Mouse (Mus musculus): ENCODE results near the gene Prkcz. TPM values are rescaled to one million over a fixed set of nuclear protein-coding genes. Genes with fewer than 3 reads are reported as not detected.

Prkcz gene
- polyA plus RNA-seq, 1 experiment from 2014 or later = 9.9 TPM

DNA sequence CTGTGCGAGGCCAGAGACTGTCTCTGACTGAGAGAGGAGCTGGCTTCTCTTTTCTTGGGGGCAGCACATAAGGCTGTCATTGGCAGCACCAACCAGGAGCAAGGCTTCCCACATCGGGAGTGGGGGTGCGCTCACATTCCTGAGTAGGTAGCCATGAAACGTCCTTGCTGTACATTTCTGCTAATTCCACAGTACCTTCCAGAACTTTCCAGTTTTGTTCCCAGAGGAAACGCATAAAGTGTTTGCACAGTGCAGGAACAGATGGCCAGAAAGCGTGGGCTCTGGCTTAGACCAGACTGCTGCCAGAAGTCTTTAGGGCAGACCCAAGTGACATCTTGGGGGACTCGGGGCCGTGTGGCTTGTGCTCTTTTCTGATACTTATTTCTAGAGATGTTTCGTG, 77.6 kb downstream of the Prkcz start:
- DNase-seq (ENCODE audit: low spot score) = no peak

- no peak for DNase-seq (ENCODE audit: low spot score)
Observed at GRCm38 (mm10) chr4:155283001-155283503, 78.1 kb downstream of the Prkcz start.

GRCm38 (mm10) chr4:155282231-155282630, 78.9 kb downstream of the Prkcz start:
- no peak for DNase-seq (ENCODE audit: low spot score)

GRCm38 (mm10) chr4:155281652-155282051, 79.5 kb downstream of the Prkcz start:
- no peak for DNase-seq (ENCODE audit: low spot score)

DNA sequence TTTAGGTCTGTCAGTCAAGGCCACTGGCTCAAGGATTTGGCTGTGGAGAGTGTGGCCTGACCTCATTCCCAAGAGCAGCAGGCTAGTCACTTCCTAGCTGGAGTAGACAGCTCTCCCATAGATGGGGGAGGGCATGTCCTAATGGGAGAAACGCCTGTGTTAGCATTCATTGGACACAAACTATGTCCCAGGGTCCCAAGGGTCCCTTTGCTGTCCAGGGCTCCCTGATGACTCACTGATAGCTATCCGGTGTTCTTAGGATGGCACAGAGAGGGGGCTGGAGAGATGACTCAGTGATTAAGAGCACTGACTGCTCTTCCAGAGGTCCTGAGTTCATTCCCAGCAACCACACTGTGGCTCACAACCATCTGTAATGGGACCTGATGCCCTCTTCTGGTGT, 79.9 kb downstream of the Prkcz start:
- DNase-seq (ENCODE audit: low spot score) = no peak

DNA sequence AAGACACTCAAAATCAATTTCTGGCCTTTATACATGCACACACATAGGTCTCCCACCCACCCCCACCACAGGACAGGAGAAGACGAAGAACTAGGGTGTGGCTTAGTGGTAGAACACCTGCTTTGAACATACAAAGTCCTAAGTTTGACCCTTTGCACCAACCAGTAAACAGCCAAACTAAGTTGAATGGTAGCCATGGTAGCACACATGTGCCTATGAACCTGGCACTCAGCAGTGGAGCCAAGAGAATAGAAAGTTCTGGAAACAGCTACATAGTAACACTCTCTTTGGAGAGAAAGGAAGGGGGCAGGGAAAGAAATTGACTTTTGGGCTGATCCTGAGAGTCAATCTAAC, 80.4 kb downstream of the Prkcz start:
- DNase-seq (ENCODE audit: low spot score) = no peak

DNA sequence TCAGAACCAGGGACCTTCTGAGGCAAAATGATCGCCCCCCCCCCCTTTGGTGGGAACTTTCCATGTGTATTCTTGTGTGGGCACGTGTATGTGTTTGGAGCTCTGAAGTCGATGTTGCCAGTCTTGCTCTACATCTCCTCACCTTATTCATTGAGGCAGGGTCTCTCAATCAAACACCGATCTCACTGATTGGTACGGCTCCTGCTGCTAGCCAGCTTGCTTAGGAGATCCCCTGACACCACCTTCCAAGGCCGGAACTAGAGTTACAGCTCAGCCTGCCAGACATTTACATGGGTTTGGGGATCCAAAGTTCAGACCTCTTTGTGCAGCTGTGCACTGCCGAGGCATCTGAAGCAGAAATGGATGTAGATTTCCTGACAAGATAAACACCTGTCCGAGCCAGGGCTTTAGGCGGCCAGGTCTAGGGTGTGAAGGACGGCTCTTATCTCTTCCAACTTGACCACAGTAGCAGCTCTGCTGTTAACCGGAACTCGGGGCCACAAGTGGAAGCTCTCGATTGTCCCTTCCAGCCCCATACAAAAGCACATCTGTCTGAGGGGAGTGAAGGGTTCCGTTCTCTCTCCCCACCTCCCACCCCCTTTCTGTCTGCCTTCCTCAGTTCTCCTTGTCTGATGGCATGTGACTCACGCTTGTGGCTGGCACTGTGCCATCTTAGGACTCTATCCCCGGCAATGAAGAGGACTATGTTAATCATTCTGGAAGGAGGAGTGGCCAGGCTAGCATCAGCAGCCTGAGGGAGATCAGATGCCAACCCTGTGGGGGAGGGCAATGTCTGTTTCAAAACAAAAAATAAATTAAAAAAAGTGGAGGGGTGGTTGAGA, 81.0 kb downstream of the Prkcz start:
- DNase-seq (ENCODE audit: low spot score) = no peak

DNA sequence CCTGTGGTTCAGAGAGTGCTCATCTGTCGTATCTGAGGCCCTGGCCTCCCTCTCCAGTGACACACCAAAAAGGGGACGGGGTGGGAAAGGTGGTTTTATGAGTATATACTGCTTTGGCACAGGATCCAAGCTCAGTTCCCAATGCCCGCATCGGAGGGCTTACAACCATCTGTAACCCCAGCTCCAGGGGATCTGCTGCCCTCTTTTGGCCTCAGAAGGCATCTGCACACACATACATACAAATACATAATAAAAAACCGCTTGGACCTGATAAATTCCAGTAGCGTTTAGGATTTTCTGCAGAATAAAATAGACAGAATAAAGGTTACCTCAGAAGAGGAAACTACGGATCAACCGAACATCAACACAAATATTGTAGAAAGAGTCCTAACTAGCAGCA, 82.1 kb downstream of the Prkcz start:
- peak; percentile 11 for DNase-seq (ENCODE audit: low spot score)

GRCm38 (mm10) chr4:155277963-155278362, 83.2 kb downstream of the Prkcz start:
- no peak for DNase-seq (ENCODE audit: low spot score)

GRCm38 (mm10) chr4:155274851-155275250, 86.3 kb downstream of the Prkcz start:
- DNase-seq (ENCODE audit: low spot score) = no peak

DNA sequence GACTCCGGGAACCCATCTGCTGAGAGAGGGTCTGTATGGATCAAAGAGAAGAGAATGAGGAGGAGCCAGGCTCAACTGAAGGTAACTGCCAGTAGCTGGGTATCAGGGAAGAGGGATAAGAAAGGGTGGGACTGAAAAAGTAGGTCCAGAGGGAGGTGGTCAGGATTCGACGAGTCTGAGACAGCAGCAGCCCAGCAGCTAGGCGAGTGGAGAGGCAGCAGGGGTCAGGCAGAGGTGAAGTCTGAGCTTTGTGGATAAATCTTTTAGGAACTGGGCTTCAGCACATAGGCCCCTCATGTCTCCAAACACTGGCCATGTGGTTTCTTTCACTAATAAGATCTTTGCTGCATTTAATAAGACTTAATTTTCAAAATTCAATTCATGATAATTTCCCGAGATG, 86.7 kb downstream of the Prkcz start:
- no peak for DNase-seq (ENCODE audit: low spot score)

DNA sequence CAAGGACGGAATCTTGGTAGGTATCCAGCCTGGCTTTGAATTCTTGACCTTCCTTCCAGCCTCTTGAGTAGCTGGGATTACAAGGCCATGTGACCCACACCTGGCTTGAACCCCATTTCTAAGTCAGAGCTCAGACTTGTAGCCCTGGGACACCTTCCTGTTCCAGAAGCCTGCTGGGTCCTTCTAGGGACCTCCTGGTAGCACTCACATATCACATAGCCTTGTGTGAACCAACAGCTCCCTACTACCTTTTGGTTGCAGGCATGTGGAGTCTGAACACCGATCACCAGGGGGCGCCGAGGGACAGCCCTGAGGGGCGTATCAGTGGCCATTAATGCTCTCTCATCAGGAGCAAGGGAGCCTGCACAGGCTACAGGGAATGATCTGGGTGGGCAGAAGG, 92.8 kb downstream of the Prkcz start:
- peak; percentile 39 for DNase-seq (ENCODE audit: low spot score)

GRCm38 (mm10) chr4:155267639-155268175, 93.5 kb downstream of the Prkcz start:
- DNase-seq (ENCODE audit: low spot score) = no peak

- DNase-seq (ENCODE audit: low spot score) = no peak
Observed at GRCm38 (mm10) chr4:155267047-155267543, 94.1 kb downstream of the Prkcz start.

DNA sequence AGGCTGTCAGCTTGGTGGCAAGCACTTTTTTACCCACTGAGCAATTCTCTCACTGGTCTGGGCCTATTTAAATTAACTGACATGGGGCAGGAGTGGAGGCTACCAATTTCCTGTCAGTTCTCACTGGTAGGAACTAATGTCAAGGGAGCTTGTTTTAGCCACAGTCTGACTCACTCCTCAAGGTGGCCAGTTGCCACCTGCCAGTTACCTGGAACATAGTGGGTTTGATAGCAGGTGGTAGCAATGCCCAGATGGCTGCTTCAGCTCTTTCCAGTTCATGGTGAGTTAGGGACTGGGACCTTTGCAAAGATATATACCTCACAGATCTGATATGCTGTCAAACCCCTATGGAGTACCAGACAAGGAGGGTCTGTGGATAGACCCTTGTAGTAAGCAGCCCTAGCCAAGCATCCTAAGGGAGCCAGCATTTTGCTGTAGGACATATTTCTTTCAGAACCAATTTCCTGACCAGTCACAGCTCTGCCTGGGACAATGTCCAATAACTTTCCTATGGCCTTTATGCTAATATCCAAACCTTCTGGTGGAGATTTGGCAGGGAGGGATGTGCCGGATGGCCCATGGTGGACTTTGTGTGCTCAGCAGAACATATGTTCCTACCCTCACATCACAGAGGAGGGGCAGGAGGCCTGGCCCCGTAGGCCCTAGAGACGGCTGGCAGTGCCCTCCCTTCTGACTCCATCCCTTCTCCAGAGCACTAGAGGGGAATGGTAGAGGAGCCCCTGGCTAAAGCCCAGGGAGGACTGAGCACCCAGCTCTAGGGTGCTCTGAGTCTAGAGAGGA, 96.4 kb downstream of the Prkcz start:
- no peak for DNase-seq (ENCODE audit: low spot score)

DNA sequence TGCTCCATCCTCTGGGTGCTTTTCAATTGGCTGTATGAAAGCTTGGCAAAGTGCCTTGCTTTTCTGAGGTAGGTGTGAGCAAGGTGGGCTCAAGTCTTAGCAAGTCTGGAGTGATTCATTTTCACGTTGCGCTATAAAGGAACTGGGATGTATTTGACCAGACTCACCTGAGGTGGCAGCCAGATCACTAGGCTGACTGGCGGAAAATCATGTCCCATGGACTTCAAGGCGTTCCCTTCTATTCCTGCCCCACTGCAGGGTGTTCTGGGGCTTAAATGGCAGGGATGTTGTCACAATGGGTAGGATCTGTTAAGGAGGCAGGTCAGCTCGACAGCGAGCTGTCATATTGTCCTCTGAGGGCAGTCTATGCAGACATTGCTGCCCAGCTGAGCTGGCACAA, 108.9 kb downstream of the Prkcz start:
- DNase-seq (ENCODE audit: low spot score) = no peak

GRCm38 (mm10) chr4:155251147-155251546, 110.0 kb downstream of the Prkcz start:
- no peak for DNase-seq (ENCODE audit: low spot score)

- DNase-seq (ENCODE audit: low spot score) = no peak
Observed at GRCm38 (mm10) chr4:155250361-155251117, 110.6 kb downstream of the Prkcz start.

DNA sequence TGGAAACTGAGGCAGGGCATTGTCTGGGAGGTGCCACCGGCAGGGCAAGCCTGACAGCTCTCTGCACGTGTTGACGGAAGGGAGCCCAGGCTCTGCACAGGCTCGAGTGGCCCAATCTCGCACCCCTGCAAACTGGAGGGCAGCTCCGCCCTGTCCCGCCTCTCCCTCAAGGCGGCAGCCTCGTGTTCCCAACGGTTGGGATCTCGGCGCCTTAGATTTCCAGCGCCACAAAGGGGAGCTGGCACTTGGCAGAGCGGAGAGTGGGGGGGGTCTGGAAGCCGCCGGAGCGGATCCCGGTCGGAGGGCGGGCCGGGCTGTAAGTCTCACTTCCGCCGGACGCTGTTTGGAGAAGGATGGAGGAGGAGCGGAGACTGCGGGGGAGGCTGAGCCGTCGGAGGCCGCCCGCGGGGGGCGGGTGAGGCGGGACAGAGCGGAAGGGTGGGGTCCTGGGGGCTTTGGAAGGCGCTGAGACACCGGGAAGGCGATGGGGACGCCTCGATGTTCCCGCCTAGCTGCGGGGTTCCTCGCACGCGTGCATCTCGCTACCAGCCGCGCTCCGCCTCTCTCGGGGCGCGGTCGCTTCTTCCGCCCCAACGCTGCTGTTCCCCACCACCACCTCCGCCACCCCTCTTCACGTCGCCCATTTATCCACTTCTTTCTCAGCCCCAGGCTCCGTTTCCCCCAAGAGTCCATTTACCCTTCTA, 111.4 kb downstream of the Prkcz start, which contains the start of gene Faap20:
Gene Faap20 (plus strand): TSS at position 155 of the 704 bp plus-strand sequence.
- peak; percentile 87 for DNase-seq (ENCODE audit: low spot score)

- DNase-seq (ENCODE audit: low spot score) = peak; percentile 92
Observed at GRCm38 (mm10) chr4:155249257-155249647, 111.9 kb downstream of the Prkcz start.

Measured in thymus, postnatal 0 days (tissue).